Mouse (Mus musculus): ENCODE data around the gene Ccl3. TPM values are rescaled to one million over a fixed set of nuclear protein-coding genes. Genes with fewer than 3 reads are reported as not detected.

Gene Ccl3
- not detected for polyA plus RNA-seq (2015; fragmentation: Illumina TruSeq; extraction: RNeasy Lipid Tissue Mini Kit (QIAGEN cat#74804); ENCODE audit: low read depth, low replicate concordance)

DNA sequence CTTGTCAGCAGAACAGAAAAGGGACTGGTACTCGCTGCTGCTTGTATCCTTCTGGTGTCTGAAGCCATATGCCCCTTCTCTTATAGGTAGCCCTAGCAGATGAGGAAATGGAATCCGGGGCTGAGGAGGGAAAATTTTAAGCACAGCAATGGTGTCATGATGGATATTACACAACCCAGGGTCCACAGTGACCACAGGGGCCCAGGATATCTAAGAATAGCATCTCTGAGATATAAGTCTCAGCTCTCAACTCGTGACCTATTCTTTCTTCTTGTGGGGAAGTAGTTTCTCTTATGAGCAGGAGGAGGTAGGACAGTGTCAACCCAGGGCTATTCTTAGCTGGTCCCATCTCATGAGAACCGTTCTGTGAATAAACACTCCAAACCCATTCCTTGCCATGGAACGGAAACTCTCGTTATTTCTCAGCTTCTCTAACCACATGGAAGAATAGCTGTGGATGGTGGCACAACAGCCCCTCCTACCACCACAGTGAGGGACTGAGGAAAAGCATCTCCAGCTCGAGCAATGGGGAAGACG, at the start of gene Ccl3:
Gene Ccl3 (minus strand): TSS at position 51 of the 537 bp plus-strand sequence.

DNA sequence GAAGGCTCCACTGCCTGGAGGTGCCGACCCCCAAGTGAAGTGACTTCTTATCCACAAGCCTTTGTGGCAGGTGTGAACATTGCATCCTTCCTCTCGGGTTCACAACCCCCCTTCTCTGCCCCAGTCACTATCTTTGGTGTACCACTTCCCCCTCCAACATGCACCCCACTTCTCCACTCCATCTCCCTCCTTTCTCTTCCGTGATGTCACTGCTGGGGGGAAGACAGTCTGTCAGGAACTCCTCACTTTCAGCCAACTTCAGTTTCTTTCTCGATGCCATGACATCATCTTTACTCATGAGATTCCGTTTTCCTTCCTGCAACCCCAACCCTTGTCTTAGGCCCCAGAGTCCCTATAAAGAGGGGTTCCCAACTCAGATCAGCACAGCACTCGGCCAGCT, 13.0 kb upstream of the Ccl3 start, which contains the start of gene Ccl4:
Gene Ccl4 (plus strand): TSS at position 381 of the 400 bp plus-strand sequence.

DNA sequence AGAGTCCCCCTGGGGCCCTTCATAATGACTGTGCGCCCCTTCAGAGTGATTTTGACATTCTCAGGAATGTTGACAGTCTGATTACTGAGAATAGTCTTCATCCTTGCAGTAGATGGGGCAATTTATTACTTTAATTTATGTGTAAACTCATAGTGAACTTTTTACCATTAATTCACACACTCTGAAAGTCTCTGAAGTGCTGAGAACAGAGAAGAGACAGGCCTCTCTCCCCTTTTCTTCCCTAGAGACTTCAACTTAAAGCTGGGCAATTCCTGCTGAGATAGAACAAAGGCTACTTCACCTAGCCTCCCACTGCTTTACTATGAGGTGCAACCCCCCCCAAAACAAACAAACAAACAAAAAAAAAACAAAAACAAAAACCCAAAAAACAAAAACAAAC, 3.6 kb downstream of the Ccl3 start, which contains the start of gene Rpl9-ps1:
Gene Rpl9-ps1 (minus strand): TSS at position 101 of the 400 bp plus-strand sequence.

Other genes with a start within 250 kb of the Ccl3 start
- gene Rasl10b, start 240.2 kb downstream of the Ccl3 start, polyA plus RNA-seq (2015; fragmentation: Illumina TruSeq; extraction: RNeasy Lipid Tissue Mini Kit (QIAGEN cat#74804); ENCODE audit: low read depth, low replicate concordance): 199 TPM
- 0.39 TPM for gene Gas2l2, start 219.9 kb downstream of the Ccl3 start, polyA plus RNA-seq (2015; fragmentation: Illumina TruSeq; extraction: RNeasy Lipid Tissue Mini Kit (QIAGEN cat#74804); ENCODE audit: low read depth, low replicate concordance)
- 0.70 TPM for gene 1700020L24Rik, start 211.7 kb downstream of the Ccl3 start, polyA plus RNA-seq (2015; fragmentation: Illumina TruSeq; extraction: RNeasy Lipid Tissue Mini Kit (QIAGEN cat#74804); ENCODE audit: low read depth, low replicate concordance)
- gene Mmp28, start 186.3 kb downstream of the Ccl3 start, polyA plus RNA-seq (2015; fragmentation: Illumina TruSeq; extraction: RNeasy Lipid Tissue Mini Kit (QIAGEN cat#74804); ENCODE audit: low read depth, low replicate concordance): 2.2 TPM
- gene Taf15, start 176.3 kb downstream of the Ccl3 start, polyA plus RNA-seq (2015; fragmentation: Illumina TruSeq; extraction: RNeasy Lipid Tissue Mini Kit (QIAGEN cat#74804); ENCODE audit: low read depth, low replicate concordance): 48.3 TPM
- not detected for gene Heatr9, start 127.2 kb downstream of the Ccl3 start, polyA plus RNA-seq (2015; fragmentation: Illumina TruSeq; extraction: RNeasy Lipid Tissue Mini Kit (QIAGEN cat#74804); ENCODE audit: low read depth, low replicate concordance)
- not detected for gene Ccl5, start 118.8 kb downstream of the Ccl3 start, polyA plus RNA-seq (2015; fragmentation: Illumina TruSeq; extraction: RNeasy Lipid Tissue Mini Kit (QIAGEN cat#74804); ENCODE audit: low read depth, low replicate concordance)
- 3.1 TPM for gene Ccl9, start 70.7 kb downstream of the Ccl3 start, polyA plus RNA-seq (2015; fragmentation: Illumina TruSeq; extraction: RNeasy Lipid Tissue Mini Kit (QIAGEN cat#74804); ENCODE audit: low read depth, low replicate concordance)
- gene Ccl6, start 56.3 kb downstream of the Ccl3 start, polyA plus RNA-seq (2015; fragmentation: Illumina TruSeq; extraction: RNeasy Lipid Tissue Mini Kit (QIAGEN cat#74804); ENCODE audit: low read depth, low replicate concordance): 2.6 TPM
- not detected for gene Rpl9-ps1, start 3.7 kb downstream of the Ccl3 start, polyA plus RNA-seq (2015; fragmentation: Illumina TruSeq; extraction: RNeasy Lipid Tissue Mini Kit (QIAGEN cat#74804); ENCODE audit: low read depth, low replicate concordance)
- not detected for gene Ccl4, start 13.2 kb upstream of the Ccl3 start, polyA plus RNA-seq (2015; fragmentation: Illumina TruSeq; extraction: RNeasy Lipid Tissue Mini Kit (QIAGEN cat#74804); ENCODE audit: low read depth, low replicate concordance)
- 1.2 TPM for gene Wfdc17, start 54.6 kb upstream of the Ccl3 start, polyA plus RNA-seq (2015; fragmentation: Illumina TruSeq; extraction: RNeasy Lipid Tissue Mini Kit (QIAGEN cat#74804); ENCODE audit: low read depth, low replicate concordance)
- gene Wfdc18, start 59.7 kb upstream of the Ccl3 start, polyA plus RNA-seq (2015; fragmentation: Illumina TruSeq; extraction: RNeasy Lipid Tissue Mini Kit (QIAGEN cat#74804); ENCODE audit: low read depth, low replicate concordance): 6.4 TPM
- gene Wfdc21, start 97.6 kb upstream of the Ccl3 start, polyA plus RNA-seq (2015; fragmentation: Illumina TruSeq; extraction: RNeasy Lipid Tissue Mini Kit (QIAGEN cat#74804); ENCODE audit: low read depth, low replicate concordance): not detected
- 9.1 TPM for gene Heatr6, start 104.3 kb upstream of the Ccl3 start, polyA plus RNA-seq (2015; fragmentation: Illumina TruSeq; extraction: RNeasy Lipid Tissue Mini Kit (QIAGEN cat#74804); ENCODE audit: low read depth, low replicate concordance)
- 0.89 TPM for gene Hnf1b, start 200.7 kb upstream of the Ccl3 start, polyA plus RNA-seq (2015; fragmentation: Illumina TruSeq; extraction: RNeasy Lipid Tissue Mini Kit (QIAGEN cat#74804); ENCODE audit: low read depth, low replicate concordance)